Mouse (Mus musculus) neural tube, embryonic 15.5 days (tissue): Measurements from ENCODE around the gene Atoh7. TPM values are rescaled to one million over a fixed set of nuclear protein-coding genes. Genes with fewer than 3 reads are reported as not detected.

Experiments
- ATAC-seq: fragments of 200-750 bp; cut with Nextera tagmentation; 2 replicates; pipeline ENCODE4 v1.8.0; 2017; ENCODE audit warnings: mild to moderate bottlenecking, moderate TSS enrichment, moderate library complexity; ENCODE audit not compliant: low FRiP score
- H3K27ac ChIP-seq: fragments of 300-500 bp; sonication (generic); replicated peaks from 2 replicates; pipeline ENCODE4 v1.5.1; 2015; ENCODE audit warnings: mild to moderate bottlenecking, inconsistent platforms
- H3K27me3 ChIP-seq: fragments of 300-500 bp; sonication (generic); replicated peaks from 2 replicates; pipeline ENCODE4 v1.6.1; 2015; ENCODE audit warnings: inconsistent platforms
- H3K36me3 ChIP-seq: fragments of 300-500 bp; sonication (generic); 2 replicates; pipeline ENCODE4 v1.6.1; 2015; ENCODE audit warnings: inconsistent platforms
- H3K4me1 ChIP-seq: fragments of 300-500 bp; sonication (generic); 2 replicates; pipeline ENCODE4 v1.6.1; 2015; ENCODE audit warnings: inconsistent platforms
- H3K4me2 ChIP-seq: fragments of 300-500 bp; sonication (generic); 2 replicates; pipeline ENCODE4 v1.6.1; 2015; ENCODE audit warnings: inconsistent platforms, mild to moderate bottlenecking, moderate library complexity
- H3K4me3 ChIP-seq: fragments of 300-500 bp; sonication (generic); replicated peaks from 2 replicates; pipeline ENCODE4 v1.5.1; 2015; ENCODE audit warnings: mild to moderate bottlenecking, inconsistent platforms
- H3K9ac ChIP-seq: fragments of 300-500 bp; sonication (generic); replicated peaks from 2 replicates; pipeline ENCODE4 v1.6.1; 2015; ENCODE audit warnings: mild to moderate bottlenecking, inconsistent platforms
- H3K9me3 ChIP-seq: fragments of 300-500 bp; sonication (generic); replicated peaks from 2 replicates; pipeline ENCODE4 v1.6.1; 2016; ENCODE audit warnings: inconsistent platforms
- WGBS: fragments of 180-500 bp; shearing (Covaris S2); methylation state at CpG from one replicate; pipeline ENCODE4 v1.1.7; 2015; ENCODE audit warnings: mixed read lengths; 5-methylcytosine and 5-hydroxymethylcytosine counted together
- polyA plus RNA-seq: library from polyadenylated mRNA; unstranded; fragments of >200 nt; fragmentation: Nextera tagmentation; extraction: Ambion mirVana; gene quantifications from 2 replicates; pipeline ENCODE4 v1.2.1, GENCODE M21; 2015

Gene Atoh7
- polyA plus RNA-seq, 1 experiment from 2014 or later, result 3.8 TPM

DNA sequence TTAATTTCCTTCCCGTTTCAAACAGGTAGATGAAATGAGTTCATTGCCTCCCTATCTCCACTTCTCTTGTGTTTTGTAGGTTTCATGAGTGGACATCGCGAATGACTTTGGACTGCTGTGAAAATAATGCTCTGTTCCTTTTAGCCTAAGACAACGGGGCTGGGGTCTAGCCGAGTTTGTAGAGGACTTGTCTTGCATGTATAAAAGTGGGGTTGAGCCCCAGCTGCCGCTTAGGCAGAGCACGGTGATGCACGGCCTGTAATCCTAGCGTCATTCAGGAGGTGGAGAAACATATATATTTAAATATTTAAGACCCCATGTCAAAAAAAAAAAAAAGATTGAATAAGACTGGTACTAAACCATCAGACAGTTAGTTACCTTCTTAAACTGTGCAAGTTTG, 1.2 kb downstream of the Atoh7 start:
- Histone ChIP-seq H3K4me3 (peak overlapping the region; percentile 66), H3K4me1 (peaks cover 14% of the 10 kb centered on the region), H3K9ac (peak overlapping the region; percentile 62), H3K27me3 (peaks cover 25% of the 10 kb centered on the region), H3K27ac (peak overlapping the region; percentile 68), H3K4me2 (peak overlapping the region; percentile 95), H3K36me3 (no peaks in the 10 kb centered on the region), H3K9me3 (no peaks in the 10 kb centered on the region)
- peak; percentile 62; the same call in 1 of the 2 replicates for ATAC-seq
- WGBS, result 6% methylated on average over 9 of the region's 9 CpGs

DNA sequence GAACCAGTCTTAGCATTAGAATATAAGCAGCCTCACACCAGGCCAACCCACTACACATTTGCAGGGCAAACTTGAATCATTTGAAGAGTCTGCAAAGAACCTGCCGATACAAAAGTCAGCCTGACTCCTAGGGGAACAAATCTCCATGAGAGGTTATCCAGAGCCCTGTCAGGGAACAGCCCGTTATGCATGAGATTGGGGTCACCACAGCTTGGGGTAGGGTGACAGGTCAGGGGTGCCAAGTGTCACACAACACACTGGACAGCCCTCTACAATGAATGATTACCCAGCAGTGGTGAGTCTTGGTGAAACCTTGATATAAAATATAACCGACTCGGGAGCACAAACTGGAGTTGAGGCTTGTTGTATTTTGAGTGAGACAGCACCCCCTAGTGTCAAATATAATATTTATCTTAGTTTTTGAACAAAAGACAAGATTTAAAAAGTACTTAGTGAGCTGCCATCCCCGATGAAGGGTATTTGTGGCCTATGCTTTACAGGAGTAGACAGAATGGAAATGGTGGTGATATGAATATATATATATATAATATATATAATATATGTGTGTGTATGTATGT, 13.7 kb downstream of the Atoh7 start:
- Histone ChIP-seq H3K27ac (no peak overlapping the region), H3K36me3 (no peaks in the 10 kb centered on the region), H3K4me1 (no peaks in the 10 kb centered on the region), H3K4me2 (no peak overlapping the region), H3K27me3 (no peaks in the 10 kb centered on the region), H3K9me3 (no peaks in the 10 kb centered on the region), H3K4me3 (no peak overlapping the region), H3K9ac (no peak overlapping the region)
- WGBS, result 47% methylated on average over 5 of the region's 5 CpGs
- ATAC-seq, result no peak

DNA sequence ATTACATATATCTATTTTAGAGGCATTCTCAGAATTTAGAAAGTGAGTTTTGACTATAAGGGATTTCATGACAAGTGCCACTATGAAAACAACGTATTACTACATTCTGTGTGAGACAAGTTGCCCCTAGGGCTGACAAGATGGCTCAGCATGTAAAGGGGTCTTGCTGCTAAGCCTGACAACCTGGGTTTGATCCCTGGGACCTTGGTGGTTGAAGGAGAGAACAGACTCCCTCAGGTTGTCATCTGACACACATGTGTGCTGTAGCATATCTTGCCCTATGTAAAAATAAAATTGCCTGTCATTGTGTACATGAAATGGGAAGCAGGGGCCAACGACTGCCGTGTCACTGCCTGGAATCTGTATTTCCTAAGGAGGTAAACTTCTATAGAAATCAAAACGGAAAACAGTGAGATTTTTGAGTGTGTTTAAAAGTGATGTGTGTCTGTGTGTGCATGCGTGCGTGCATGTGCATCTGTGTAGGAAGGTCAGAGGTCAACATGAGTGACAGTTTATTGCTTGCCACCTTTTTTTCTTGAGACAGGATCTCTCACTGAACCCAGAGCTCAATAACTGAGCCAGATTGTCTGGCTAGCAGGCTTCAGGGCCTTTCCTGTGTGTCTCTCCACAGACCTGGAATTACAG, 14.4 kb downstream of the Atoh7 start:
- H3K36me3 ChIP-seq, result no peaks in the 10 kb centered on the region
- H3K4me2 ChIP-seq, result no peak overlapping the region
- H3K9ac ChIP-seq, result no peak overlapping the region
- H3K4me1 ChIP-seq, result no peaks in the 10 kb centered on the region
- no peak overlapping the region for H3K4me3 ChIP-seq
- H3K9me3 ChIP-seq, result no peaks in the 10 kb centered on the region
- ATAC-seq, result no peak
- no peaks in the 10 kb centered on the region for H3K27me3 ChIP-seq
- 88% methylated on average over 6 of the region's 6 CpGs for WGBS
- H3K27ac ChIP-seq, result no peak overlapping the region

DNA sequence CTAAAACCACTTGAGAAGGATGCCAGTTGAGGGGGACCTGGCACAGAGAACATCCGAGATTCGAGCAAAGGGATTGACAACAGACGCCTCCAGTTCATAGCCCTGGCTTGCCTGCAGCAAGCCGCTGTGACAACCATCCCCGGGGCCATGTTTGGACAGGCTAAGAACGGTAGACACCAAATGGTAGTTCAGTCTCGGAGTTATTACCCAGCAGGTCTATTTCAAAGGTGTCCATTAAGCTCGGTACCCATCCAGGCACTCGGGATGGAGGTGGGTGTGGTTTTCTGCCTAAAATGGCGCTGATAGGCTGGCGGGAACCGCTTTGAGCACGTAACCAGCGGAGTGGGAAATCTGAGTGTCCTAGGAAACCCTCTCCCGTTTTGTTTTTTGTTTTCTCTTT, 16.4 kb downstream of the Atoh7 start:
- Histone ChIP-seq H3K27ac (no peak overlapping the region), H3K27me3 (no peaks in the 10 kb centered on the region), H3K4me2 (no peak overlapping the region), H3K4me1 (no peaks in the 10 kb centered on the region), H3K9ac (no peak overlapping the region), H3K9me3 (no peaks in the 10 kb centered on the region), H3K4me3 (no peak overlapping the region), H3K36me3 (no peaks in the 10 kb centered on the region)
- no peak for ATAC-seq
- whole genome bisulfite sequencing, result 85% methylated on average over 15 of the region's 15 CpGs

DNA sequence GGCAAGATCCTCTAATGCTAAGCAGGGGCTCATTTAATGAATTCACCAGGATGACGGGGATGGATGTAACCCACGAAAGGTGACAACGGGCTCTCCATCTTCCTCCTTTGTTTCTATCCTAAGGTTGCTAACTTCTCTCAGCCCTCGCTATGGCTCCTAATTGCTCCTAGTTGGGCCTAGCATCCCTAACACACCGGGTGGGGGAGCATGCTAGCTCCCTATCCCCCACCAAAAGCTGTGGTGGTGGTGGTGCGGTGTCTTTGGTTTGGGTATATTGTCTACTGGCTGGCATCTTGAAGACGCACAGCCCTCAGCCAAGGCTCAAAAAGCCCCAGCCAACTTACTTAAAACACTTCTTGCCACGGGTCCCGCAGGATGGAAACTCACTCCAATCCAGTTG, 16.9 kb downstream of the Atoh7 start:
- Histone ChIP-seq H3K9me3 (no peaks in the 10 kb centered on the region), H3K9ac (no peak overlapping the region), H3K36me3 (no peaks in the 10 kb centered on the region), H3K27ac (no peak overlapping the region), H3K27me3 (no peaks in the 10 kb centered on the region), H3K4me2 (no peak overlapping the region), H3K4me1 (no peaks in the 10 kb centered on the region), H3K4me3 (no peak overlapping the region)
- 92% methylated on average over 9 of the region's 9 CpGs for WGBS
- no peak for ATAC-seq

DNA sequence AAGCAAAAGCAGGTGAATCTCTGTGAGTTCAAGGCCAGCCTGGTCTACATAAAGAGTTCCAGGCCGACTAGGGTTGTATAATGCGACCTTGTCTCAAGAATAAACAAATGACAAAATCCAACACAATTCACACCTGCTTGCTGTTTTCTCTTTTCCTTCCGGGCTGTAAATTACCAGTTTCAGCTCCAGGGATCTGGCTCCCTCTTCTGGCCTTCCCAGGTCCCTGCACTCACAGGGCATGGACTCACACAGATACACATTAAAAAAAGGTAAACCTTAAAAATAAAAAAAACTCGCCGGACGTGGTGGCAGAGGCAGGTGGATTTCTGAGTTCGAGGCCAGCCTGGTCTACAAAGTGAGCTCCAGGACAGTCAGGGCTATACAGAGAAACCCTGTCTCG, 18.1 kb downstream of the Atoh7 start:
- Histone ChIP-seq H3K4me2 (no peak overlapping the region), H3K9me3 (no peaks in the 10 kb centered on the region), H3K9ac (no peak overlapping the region), H3K36me3 (no peaks in the 10 kb centered on the region), H3K27ac (no peak overlapping the region), H3K4me3 (no peak overlapping the region), H3K27me3 (no peaks in the 10 kb centered on the region), H3K4me1 (no peaks in the 10 kb centered on the region)
- WGBS, result 94% methylated on average over 8 of the region's 8 CpGs
- no peak for ATAC-seq

DNA sequence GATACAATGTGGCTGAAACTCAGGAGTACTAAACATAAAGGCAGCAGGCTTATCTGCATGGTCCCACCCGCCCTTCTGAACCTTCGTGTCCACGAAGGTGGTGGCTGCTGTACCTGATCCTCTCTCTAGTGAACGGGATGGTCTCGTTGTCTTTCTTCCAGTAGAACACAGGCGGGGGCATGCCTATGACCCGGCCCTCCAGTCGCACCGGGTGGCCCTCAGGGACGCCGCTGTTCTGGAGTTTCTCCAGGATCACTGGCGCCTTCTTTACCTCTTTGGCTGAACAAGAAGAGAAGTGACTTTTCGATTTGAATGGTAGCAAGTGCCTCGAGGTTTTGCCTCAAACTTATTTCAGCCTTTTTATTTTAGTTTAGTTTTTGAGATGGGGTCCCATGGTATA, 20.5 kb downstream of the Atoh7 start:
- Histone ChIP-seq H3K9ac (no peak overlapping the region), H3K4me3 (no peak overlapping the region), H3K36me3 (no peaks in the 10 kb centered on the region), H3K27me3 (no peaks in the 10 kb centered on the region), H3K9me3 (no peaks in the 10 kb centered on the region), H3K4me1 (no peaks in the 10 kb centered on the region), H3K4me2 (no peak overlapping the region), H3K27ac (no peak overlapping the region)
- ATAC-seq, result no peak
- WGBS, result 79% methylated on average over 14 of the region's 14 CpGs

DNA sequence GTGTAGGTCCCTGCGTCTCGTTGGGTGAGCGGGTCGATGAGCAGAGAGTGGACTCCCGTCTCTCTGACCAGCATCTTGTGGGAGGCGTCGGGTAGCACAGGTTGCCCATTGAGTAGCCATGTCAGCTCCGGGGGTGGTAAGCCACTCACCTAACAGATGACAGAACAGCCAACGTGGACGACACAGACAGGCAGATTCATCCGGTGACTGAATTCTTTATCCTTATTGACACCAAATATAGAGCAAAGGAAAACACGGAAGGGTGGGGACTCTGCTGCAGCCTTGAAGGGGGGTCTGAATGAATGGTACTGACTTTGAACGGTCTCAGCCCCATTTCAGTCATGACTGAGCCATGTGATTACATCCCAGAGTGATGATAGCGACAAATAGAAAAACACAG, 22.5 kb downstream of the Atoh7 start:
- H3K4me1 ChIP-seq, result no peaks in the 10 kb centered on the region
- ATAC-seq, result no peak; the same call in 1 of the 2 replicates

DNA sequence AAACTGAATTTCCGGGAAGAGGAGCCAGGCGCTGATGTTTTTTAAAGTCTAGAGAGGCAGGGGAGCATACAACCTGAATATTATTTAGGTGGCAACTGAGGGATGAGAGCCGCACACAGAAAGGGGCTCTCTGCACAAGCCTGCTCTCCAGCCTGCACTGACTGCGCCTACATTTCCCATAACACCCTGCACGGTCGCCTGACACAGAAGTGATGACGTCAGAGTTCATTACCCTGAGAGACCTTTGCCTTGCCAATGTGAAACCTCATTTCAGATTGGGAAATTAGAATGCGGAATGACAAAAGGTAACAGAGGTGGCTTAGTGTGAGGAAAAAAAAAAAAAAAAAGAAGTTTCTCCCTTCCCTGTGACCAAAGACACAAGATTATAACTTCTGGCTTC, 23.1 kb downstream of the Atoh7 start:
- ATAC-seq, result peak; percentile 86; the same call in 1 of the 2 replicates
- Histone ChIP-seq H3K9ac (no peak overlapping the region), H3K4me3 (no peak overlapping the region), H3K9me3 (no peaks in the 10 kb centered on the region), H3K4me1 (no peaks in the 10 kb centered on the region), H3K36me3 (no peaks in the 10 kb centered on the region), H3K27me3 (no peaks in the 10 kb centered on the region), H3K4me2 (0 out of 2 replicates have a peak overlapping the region, but pooled peaks have one; percentile 31), H3K27ac (no peak overlapping the region)
- 31% methylated on average over 8 of the region's 8 CpGs for WGBS

More for the DNA sequence above, 22.5 kb downstream of the Atoh7 start:
- no peaks in the 10 kb centered on the region for H3K9me3 ChIP-seq
- no peaks in the 10 kb centered on the region for H3K36me3 ChIP-seq
- no peak overlapping the region for H3K9ac ChIP-seq
- WGBS, result 87% methylated on average over 14 of the region's 14 CpGs
- no peak overlapping the region for H3K4me2 ChIP-seq
- no peaks in the 10 kb centered on the region for H3K27me3 ChIP-seq
- H3K4me3 ChIP-seq, result no peak overlapping the region
- H3K27ac ChIP-seq, result no peak overlapping the region

DNA sequence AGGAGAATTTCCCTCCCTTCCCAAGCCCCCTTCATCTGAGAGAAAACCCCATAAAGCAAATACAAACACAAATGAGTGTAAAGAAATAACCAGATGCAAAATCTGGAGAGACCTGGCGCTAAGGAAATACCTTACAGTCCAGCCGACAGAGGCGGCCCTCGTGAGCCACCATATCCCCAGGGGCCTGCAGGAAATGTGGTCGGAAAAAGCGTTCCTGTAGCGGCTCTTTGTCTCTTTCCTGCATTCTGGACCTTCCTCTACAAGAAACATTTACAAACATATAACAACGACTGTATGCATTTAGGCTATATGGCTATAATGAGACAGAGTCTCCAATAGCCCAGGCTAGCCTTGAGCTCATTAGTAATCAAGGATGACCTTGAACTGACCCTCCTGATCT, 23.7 kb downstream of the Atoh7 start:
- Histone ChIP-seq H3K4me3 (no peak overlapping the region), H3K27me3 (no peaks in the 10 kb centered on the region), H3K4me2 (no peak overlapping the region), H3K4me1 (no peaks in the 10 kb centered on the region), H3K27ac (no peak overlapping the region), H3K36me3 (no peaks in the 10 kb centered on the region), H3K9ac (no peak overlapping the region), H3K9me3 (no peaks in the 10 kb centered on the region)
- ATAC-seq, result no peak
- WGBS, result 85% methylated on average over 8 of the region's 8 CpGs

DNA sequence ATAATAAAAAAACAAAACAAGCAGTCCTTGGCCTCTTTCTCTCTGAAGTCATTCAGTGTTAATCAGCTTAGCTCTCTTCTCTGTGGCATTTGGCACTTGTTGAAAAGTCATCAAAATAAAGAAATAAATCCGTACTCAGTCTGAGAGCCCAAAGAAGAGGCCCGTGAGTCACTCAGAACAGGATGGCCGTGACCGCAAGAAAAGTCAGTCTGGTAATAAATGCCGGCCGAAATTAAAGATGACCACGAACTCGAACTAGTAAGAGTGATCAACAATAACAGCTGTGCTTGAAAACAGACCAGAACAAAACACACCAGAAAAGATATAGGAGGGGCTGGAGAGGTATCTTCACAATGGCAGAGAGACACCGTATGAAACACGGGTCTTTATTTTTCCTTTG, 24.6 kb downstream of the Atoh7 start:
- Histone ChIP-seq H3K9ac (no peak overlapping the region), H3K36me3 (no peaks in the 10 kb centered on the region), H3K4me3 (no peak overlapping the region), H3K4me2 (no peak overlapping the region), H3K27ac (no peak overlapping the region), H3K4me1 (no peaks in the 10 kb centered on the region), H3K9me3 (no peaks in the 10 kb centered on the region), H3K27me3 (no peaks in the 10 kb centered on the region)
- ATAC-seq, result no peak
- WGBS, result 93% methylated on average over 10 of the region's 10 CpGs

DNA sequence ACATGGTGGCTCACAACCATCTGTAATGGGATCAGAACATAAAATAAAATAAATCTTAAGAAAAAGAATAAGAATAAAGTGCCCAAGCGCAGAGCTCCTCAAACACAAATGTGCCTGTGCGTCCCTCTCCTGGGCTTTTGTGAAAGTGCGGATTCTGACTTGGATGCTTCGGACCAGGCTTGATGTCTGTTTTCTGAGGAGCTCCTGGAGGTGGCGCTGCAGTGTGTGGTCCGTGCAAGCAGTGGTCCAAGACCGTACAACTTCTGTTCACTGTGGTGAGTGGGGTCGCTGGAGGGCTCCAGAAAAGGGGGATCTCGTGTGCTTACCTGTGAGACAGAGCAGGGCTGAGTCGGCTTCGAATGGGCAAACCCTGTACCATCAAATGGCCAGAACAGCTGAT, 25.9 kb downstream of the Atoh7 start:
- WGBS, result 42% methylated on average over 11 of the region's 11 CpGs
- no peaks in the 10 kb centered on the region for H3K4me1 ChIP-seq
- H3K9me3 ChIP-seq, result no peaks in the 10 kb centered on the region

More for the DNA sequence above, 25.9 kb downstream of the Atoh7 start:
- Histone ChIP-seq H3K4me3 (no peak overlapping the region), H3K27me3 (no peaks in the 10 kb centered on the region), H3K36me3 (no peaks in the 10 kb centered on the region), H3K4me2 (no peak overlapping the region), H3K9ac (no peak overlapping the region), H3K27ac (no peak overlapping the region)
- ATAC-seq, result no peak
